Mouse (Mus musculus) cerebellum, postnatal 14 days (tissue): ENCODE measurements around the gene Wdr45.

Experiments used
- DNase-seq, 2 experiments: peaks; one replicate each; pipeline ENCODE4 v3.0.0; 2021; ENCODE audit warnings: mixed read lengths in 2 of 2

Wdr45 gene

DNA sequence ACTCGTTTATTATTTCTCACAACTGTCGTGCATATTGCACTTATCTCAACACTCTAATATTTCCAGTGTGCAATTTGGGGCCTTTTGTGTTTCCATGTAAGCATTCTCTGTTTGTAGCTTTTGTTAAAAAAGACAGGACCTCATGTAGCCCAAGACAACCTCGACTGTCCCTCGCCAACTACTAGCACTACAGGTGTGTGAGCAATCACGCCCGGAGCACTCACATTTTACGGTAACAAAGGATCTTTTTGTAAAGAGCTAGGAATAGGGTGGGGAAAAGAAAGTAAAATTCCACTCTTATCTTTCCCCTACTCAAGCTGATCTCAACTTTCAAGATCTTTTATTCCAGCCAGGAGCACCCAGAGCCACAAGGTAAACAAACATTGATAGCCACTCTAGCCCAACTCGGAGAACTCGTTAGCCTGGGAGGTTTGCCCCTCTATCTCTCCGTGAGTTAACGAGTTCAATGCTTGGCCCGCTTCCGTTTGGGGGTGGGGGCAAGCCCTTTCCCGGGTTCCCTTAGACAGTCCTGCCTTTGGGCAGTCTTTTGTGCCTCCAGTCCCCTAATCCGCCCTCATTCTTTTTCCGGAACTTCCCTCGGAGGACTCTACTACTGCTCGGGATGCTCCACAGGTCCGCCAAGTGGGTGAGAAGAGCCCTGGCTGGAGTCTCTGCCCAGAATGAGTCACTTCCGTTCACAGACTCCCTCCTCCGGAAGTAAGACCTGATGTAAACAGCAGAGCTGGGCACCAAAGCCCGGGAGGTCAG lies 7.6 kb downstream of the Wdr45 start, which contains the start of gene Gm45208:
TSS of gene Gm45208 (plus strand) at position 732 of the 768 bp plus-strand sequence.
- peak; percentile 62 to 74 for DNase-seq

DNA sequence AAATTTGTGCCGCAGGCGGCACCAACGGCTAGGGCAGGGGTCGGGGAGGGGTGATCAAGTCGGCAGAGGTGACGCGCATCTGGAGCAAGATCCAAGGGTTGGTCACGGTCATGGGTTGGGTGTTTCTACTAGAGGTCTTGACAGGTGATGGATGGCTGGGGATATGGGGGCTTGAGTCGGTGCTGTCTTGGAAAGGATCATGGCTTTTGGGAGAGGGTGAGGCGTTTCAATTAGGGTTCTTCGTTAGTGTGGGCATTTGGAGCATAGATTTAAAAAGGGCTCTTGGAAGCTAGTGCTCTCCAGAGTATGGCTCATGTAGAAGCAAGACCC lies 8.1 kb downstream of the Wdr45 start:
- no peak for DNase-seq

DNA sequence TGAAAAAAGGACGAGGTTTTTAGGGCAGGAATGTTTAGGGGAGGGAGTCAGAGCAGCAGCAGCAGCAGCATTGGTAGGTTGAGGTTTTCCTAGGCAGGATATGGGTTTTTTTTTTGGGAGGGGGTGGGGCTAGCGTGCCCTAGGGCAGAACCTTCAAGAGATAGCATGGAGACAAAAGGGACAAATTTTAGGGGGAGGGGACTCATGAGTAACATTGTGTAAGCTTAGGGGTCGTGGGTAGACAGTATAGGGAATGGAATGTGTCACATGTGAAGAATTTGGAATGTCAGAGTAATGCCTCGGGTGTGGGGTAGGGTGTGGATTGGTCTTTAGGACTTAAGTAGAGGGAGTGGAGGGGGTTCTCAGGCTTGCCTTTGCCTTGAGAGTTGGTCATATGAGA lies 8.6 kb downstream of the Wdr45 start:
- DNase-seq, result no peak

DNA sequence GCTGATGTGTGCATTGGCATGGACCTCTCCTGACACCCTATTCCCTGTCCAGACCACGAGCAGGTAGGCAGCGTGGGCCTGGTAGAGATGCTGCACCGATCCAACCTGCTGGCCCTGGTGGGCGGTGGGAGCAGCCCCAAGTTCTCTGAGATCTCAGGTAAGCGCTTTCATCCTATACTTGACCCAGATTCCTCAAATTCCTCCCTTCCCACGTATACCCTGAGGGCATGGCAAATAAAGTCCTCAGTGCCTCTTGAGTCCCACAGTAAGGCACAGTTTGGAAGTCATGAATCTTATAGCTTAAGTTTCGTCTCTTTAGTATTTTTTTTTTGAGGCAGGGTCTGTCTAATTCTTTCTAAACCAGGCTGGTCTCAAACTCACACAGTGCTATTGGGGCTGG lies 10.0 kb downstream of the Wdr45 start:
- DNase-seq, result no peak

DNA sequence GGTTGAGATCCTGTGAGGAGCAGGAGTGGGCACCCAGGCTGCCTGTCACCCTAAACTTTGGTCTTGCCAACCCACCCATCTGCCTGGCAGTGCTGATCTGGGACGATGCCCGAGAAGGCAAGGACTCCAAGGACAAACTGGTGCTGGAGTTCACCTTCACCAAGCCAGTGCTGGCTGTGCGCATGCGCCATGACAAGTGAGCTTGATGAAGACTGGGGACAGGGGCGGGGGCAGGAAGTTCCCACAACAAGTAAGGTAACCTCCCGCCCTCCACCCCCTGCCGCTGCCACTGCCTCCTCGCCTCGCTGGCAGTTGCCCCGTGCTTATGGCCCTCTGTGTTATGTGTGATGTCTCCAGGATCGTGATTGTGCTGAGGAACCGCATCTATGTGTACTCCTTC lies 11.7 kb downstream of the Wdr45 start:
- no peak for DNase-seq

DNA sequence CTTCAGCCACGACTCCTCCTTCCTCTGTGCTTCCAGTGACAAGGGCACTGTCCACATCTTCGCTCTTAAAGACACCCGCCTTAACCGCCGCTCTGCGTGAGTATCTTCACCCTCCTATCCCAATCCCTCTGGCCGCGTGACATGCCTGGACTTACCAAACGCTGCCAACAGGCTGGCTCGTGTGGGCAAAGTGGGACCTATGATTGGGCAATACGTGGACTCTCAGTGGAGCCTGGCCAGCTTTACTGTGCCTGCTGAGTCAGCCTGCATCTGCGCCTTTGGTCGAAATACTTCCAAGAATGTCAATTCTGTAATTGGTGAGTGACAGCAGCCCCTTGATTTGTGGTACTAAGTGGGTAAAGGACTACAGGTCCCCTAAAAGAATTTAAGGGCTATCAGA lies 13.0 kb downstream of the Wdr45 start:
- no peak for DNase-seq

DNA sequence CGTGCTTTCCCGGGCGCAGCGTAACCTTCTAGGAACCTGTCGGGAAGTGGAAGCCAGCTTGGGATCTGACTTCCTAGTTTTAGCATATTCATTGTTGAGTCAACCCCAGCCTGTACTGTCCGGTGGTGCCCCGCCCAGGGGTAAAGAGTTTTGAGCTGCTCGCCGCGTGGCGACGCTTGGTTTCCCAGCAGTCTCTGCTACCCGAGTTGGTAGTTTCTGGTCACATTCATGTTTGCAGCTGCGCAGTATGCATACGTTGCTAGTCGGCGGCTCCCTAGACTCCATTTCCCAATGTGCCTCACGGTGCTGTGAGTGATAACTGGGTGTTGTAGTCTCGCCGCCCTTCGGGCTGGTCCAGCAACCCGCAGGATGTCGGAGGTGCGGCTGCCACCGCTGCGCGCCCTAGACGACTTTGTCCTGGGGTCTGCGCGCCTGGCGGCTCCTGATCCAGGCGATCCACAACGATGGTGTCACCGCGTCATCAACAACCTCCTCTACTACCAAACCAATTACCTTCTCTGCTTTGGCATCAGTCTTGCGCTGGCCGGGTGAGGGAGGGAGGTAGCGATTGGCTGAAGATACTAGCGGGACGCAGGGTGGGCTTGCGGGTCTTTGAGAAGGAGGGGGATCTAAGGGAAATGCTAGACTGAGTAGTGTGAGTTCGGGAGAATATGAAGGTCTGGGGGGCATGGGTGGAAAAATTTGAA lies 14.2 kb downstream of the Wdr45 start, which contains the start of gene Praf2:
TSS of gene Praf2 (plus strand) at position 225 of the 707 bp plus-strand sequence.
- DNase-seq, result peak; percentile 74 to 81

DNA sequence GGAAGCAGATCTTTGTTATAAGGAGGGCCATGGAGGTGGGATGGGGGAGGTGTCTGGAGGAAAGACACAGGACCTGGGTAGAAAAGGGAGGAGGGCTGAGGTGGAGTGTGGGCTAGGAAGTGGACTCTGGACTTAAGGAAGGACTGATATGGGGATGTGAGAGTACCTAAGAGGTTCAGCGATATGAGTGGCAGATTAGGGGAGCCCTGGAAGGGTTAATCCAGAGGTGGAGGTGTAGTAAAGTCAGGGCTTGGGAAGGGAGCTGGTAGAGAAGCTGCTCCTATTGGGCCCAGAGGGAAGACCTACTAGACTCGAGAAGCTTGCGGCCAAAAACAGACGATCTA lies 14.8 kb downstream of the Wdr45 start:
- DNase-seq, result no peak

DNA sequence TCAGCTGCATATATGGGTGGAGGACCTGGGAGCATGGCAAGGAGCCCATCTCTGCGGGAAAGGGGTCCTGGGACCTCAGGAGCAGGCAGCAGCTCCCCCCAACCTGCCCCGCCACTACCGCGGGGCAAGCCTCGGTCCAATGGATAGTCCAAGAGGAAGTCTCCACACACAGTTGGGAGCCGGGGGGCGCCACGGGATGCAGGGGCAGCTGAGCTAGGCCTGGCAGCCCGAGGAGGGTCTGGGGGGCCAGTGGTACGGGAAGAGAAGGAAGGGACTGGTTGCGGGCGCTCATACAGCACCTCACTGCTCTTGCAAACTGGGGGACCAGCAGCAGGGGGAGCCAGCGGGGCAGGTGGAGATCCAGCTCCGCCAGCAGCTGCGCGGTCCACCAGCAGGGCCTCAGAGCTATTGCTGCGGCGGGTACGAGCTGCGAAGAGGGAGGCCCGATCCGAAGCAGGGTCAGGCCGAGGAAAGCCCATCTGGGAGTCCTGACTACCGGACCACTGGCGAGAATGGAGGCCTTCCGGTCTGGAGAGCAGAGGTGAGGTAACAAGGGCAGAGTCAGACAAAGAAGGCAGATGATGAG lies 19.5 kb downstream of the Wdr45 start:
- peak; percentile 58 to 83 for DNase-seq

DNA sequence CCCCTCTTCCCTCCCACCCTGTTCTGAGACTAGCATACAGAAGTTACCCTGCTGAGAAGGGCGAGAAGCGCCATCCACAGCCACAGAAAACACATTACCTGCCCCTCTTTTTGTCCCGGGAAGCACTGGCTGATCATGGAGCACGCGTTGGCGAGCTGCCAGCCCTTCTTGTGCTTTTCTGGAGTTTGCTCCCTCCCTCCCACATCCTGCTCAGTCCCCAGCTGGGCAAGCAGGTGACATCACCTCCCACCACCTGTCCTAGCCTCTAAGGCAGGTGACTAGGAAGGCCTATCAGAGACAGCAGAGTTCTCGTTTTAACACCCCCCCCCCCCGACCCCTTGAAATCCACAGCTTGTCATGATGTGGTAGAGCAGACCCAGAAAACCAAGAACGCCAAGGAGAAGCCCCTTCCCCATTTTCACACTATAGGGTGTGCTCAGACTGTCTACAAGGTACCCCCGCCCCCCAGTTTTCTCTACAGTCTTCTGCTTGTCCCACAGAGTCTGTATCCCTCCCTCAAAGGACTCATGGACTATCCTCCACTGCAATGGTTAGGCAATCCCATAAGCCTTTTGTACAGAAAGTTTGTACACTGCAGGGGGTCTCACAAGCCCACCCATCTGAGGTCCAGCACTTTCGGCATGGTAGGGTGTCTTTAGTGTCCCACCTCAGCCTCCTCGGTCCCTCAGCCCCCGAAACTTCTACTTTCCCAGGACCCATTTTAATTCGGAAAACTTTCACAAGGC lies 25.4 kb downstream of the Wdr45 start:
- peak; percentile 82 to 90 for DNase-seq

DNA sequence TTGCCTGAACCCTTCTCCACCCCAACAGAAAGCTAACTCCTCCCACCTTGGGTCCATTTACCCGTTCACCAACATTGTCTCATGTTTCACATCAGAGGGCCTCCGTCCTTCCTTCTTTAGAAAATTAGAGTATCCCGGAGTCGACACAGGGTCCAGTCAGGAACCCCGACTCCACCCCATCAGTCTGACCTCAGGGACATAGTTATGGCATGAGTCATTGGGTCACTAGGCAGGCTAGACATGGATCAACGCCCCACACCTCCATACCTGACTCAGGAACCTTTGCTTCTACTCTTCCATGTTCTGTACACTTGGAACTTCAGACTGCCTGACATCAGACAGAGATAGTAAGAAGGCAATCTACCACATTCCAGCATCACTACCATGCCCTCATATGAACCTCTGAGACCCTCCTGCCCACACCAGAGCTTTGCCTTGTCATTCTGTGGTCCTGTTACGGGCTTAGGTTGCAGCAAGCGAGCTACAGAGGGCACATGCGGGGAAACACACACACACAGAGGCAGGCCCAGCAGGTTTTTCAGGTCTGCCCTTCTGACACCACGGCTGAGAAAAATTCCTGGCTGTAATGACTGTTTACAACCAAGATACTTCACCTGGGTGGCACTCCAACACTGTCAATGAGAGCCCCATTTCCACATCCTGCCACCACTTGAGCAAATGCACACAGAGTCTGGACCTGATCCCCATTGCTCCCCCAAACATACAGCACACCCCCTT lies 26.1 kb downstream of the Wdr45 start:
- no peak for DNase-seq

DNA sequence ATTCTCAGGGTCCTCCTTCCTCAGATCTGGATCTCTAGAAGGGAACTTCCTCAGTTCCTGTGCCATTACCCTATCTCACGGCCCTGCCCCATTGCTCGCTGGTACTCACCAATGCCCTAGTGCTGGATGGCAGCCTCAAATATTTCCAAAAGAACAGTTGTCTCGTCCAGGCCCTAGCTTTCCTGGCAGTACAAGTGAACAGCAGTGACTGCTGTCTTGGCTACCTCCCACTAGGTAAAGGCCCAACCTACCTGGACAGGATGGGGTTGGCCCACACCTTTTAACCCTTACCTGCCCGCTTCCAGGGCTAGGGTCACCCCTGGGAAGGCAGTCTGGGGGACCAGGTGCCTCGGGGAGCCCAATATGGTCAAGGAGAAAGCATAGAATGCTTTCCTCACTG lies 27.0 kb downstream of the Wdr45 start:
- DNase-seq, result peak in 1 of 2 experiments; percentile 33

DNA sequence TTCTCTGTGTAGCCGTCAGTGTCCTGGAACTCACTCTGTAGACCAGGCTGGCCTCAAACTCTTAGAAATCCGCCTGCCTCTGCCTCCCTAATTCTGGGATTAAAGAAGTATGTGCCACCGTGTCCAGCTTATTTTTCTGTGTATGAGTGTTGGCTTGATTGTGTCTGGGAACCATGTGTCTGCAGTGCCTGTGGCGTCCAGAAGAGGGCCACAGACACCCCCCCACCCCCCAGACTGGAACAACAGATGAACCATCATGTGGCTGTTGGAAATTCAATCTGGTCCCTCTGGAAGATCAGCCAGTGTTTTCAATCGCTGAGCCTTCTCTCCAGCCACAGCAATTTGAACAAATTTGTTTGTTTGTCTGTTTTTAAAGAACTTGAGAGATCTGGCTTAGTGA lies 29.3 kb downstream of the Wdr45 start:
- no peak for DNase-seq

DNA sequence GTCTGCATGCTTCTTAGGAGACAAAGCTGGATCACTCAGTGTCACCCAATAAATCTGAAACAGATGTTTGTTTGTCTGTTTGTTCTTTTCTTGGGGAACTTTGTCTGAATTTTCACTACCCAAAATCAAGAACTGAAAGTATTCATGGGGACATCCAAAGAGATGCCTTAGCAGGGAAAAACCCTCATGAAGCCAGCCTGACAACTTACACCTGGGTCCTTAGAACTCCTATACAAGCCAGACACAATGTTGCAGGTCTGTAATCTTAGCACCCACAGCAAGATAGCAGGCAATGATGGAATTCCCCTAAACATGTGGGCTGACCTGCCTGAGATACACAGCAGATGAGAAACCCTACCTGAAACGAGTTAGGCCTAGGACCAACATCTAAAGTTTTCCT lies 30.8 kb downstream of the Wdr45 start:
- DNase-seq, result no peak

DNA sequence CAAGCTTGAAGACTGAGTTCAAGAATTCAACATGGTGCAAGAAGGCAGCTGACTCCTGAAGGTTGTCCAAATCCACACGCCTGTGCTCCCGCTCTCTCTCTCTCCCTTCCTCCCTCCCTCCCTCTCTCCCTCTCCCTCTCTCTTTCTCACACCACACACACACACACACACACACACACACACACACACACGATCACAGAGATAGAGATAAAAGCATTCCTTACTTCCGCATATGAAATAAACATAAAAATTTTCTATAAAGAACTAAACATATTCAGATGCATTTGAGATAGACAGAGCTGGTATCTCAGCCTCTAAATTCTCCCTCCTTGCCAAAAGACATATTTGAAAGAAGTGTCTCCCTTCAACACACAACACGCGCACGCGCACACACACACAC lies 31.3 kb downstream of the Wdr45 start:
- no peak for DNase-seq

DNA sequence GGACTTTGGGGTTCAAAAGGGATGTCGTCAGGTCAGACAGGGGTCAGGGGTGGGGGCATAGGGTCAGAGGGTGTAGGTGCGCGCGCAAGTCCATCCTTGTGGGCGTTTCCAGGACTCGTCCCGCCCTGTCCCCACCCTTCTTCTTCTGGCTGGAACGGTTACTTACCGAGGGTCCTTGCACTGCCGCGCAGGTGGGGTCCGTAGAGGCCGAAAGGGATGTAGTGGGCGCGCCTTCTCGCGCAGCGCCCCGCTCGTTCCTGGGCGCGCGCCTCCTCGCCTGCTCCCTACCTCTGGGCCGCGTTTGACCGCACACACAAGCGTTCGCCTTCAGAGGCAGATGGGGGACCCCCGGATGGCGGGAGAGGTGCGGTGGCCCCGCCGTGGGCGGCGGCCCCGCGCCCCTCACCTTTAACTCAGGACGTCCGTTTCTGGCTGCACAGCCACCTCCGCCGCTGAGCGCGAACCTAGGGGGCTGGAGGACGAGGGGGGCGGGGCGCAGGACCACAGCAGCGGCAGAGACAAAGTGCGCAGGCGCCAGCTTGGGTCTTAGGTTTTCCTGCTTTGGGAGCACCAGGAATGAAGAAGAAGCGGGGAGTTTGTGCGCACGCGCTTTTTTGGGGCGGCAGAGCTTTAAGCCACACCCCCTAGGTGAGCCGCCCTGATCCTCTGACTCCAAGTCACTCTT lies 36.4 kb downstream of the Wdr45 start, which contains the start of gene Ccdc120:
TSS of gene Ccdc120 (minus strand) at position 474 of the 685 bp plus-strand sequence.
- peak; percentile 87 for DNase-seq

DNA sequence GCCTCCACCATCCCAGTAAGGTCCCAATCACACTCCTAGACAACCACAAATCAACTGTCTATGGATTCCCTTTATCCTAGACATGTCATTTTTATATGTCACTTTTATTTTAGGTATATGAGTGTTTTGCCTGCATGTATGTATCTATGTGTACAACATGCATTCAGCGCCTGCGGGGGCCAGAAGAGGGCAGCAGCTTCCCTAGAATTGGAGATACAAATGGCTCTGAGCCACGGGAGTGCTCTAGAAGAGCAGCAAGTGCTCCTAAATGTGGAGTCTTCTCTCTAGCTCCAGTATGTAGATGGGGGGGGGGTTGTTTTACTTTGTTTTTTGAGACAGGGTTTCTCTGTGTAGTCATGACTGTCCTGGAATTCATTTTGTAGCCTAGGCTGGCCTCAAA lies 39.5 kb downstream of the Wdr45 start:
- peak in 1 of 2 experiments; percentile 50 for DNase-seq

DNA sequence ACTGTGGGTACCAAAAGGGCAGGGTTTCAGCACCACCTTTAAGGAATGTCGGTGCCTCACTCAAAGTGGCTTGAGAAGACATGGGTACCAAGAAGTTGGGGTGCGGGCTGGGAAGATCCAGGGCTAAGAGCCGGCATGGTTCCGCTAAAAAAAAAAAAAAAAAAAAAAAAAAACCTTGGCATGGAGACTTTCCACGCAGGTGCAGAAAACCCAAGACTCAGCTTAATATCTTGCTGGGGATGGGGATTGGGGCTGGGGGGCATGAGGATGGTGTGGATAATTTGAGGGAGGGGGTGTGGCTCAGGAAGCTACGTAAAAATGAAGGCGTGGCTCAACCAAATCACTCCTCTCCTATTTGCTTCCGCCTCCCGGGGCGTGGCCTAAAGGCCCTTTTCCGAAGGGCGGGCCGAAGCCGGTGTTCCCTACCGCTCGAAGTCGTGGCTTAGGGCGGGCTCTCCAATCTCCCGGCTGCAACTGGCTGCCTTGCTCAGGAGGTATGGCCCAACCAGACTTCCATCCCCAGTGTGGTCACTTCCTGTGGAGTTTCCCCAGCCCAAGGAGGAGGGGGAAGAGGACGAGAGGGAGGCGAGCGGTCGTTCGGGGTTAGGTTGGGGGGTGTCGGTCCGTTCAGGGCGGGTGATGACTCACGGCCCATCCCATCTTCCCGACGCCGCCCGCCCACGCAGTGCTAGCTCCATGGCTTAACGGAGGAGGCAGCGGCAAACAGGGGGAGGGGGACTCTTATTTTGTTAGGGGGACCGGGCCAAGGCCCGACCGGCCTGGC lies 48.2 kb downstream of the Wdr45 start, which contains the start of gene Tfe3:
TSS of gene Tfe3 (plus strand) at position 424 of the 784 bp plus-strand sequence.
- peak; percentile 90 to 91 for DNase-seq

DNA sequence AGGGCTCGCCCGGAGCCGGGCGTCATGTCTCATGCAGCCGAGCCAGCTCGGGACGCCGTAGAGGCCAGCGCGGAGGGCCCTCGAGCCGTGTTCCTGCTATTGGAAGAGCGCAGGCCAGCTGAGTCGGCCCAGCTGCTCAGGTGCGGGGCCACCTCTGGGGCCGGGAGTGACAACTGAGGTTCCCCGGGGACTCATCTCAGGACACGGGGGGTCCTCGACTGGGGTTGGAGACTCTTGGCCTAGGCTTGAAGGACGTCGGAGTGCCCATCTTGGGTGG lies 48.7 kb downstream of the Wdr45 start:
- peak in 1 of 2 experiments; percentile 49 for DNase-seq

DNA sequence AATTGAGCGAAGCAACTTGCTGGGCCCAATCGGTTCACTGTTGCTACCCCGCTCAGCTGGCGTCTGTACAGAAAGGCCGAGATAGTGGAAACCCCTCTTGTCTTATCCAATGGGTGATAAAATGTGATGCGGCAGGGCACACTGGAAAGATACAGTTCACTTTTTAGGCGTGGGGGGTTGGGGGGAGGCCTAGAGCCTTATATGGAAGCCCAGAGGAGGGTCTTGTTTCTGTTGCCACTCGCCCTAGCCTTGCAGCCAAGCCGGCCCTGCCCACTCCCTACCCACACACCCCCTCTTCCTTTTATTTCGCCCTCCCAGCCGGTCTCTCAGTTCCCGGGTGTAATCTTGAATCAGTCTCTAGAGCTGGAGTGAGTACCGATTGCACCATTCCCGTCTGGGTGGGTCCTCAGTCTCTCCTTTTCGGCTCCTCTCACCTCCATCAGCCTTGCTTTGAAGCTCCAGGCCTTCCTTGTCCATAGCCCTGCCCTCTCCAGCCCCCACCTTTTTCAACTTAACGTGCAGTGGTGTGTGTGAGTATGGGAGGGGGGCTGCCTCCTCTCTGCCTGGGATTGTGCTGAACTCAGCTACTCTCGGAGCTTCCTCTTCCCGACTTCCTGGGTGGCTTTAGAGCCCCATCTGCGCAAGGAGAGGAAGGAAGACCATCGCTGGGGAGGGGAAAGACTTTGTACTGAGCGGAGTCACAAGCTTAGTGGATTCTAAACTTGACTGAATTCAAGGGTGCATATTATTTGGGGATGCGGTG lies 49.7 kb downstream of the Wdr45 start:
- DNase-seq, result peak in 1 of 2 experiments; percentile 25
